Mouse (Mus musculus): Measurements from ENCODE around the gene Lrp2. TPM values are rescaled to one million over a fixed set of nuclear protein-coding genes. Genes with fewer than 3 reads are reported as not detected.

Lrp2 gene
- total RNA-seq, 1 experiment, result 124 TPM

DNA sequence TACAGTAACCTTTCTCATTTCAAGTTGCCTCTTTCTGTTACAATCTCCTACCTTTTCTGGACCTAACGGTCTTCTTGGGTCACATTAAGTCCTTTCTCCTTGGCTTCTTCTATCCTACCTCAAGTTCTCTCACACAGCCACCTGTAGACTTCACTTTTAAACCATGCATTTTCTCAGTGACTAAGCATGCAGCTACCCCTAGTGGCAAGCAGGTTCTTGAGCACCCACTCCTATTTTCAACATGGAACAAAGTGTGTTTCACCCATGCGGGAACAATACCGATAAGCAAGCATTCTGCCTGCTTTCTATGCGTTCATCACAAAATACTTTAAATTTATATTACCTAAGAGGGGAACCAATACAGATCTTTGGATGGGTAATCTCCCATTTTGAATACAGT is 92.7 kb downstream of the Lrp2 start:
- H3K4me3 ChIP-seq (ENCODE audit: insufficient read depth in 1 of 2, low read depth in 1 of 2, low read length in 2 of 2, poor library complexity in 1 of 2, severe bottlenecking in 1 of 2), result no peak overlapping the region
- H3K36me3 ChIP-seq (ENCODE audit: control insufficient read depth, insufficient read depth, low read length, poor library complexity, severe bottlenecking), result peaks cover 8% of the 10 kb centered on the region
- DNase-seq (ENCODE audit: low read depth, low spot score), result peak; percentile 2
- H3K4me1 ChIP-seq (ENCODE audit: control insufficient read depth in 2 of 2, insufficient read depth in 2 of 2, low read length in 2 of 2, poor library complexity in 1 of 2), result no peaks in the 10 kb centered on the region
- TF ChIP-seq MAFK (IDR thresholded peaks at IDR 0.05; ENCODE audit: insufficient read depth, low read depth, low read length), result no peak
- no peak for TF ChIP-seq ZC3H11A (IDR thresholded peaks at IDR 0.05; ENCODE audit: borderline replicate concordance, low read depth, low read length)
- no peak for TF ChIP-seq HCFC1 (IDR thresholded peaks at IDR 0.05; ENCODE audit: borderline replicate concordance, insufficient read depth, low read length)
- no peak for TF ChIP-seq ZNF384 (IDR thresholded peaks at IDR 0.05; ENCODE audit: low read depth, low read length)
- no peak for TF ChIP-seq CHD2 (IDR thresholded peaks at IDR 0.05; ENCODE audit: low read depth, low read length)
- in situ Hi-C loops (cut with MboI; ENCODE audit: low sequenced_read_pairs in 2 of 2, unreplicated experiment in 2 of 2), result no loop called here
- no peak overlapping the region for H3K9ac ChIP-seq (ENCODE audit: insufficient read depth, low read depth, low read length, poor library complexity, severe bottlenecking)
- no peak overlapping the region for H3K27ac ChIP-seq (ENCODE audit: insufficient read depth, low read depth, low read length, poor library complexity, severe bottlenecking)
- no peaks in the 10 kb centered on the region for H3K9me3 ChIP-seq (ENCODE audit: control insufficient read depth, insufficient read depth, low read depth, low read length)

DNA sequence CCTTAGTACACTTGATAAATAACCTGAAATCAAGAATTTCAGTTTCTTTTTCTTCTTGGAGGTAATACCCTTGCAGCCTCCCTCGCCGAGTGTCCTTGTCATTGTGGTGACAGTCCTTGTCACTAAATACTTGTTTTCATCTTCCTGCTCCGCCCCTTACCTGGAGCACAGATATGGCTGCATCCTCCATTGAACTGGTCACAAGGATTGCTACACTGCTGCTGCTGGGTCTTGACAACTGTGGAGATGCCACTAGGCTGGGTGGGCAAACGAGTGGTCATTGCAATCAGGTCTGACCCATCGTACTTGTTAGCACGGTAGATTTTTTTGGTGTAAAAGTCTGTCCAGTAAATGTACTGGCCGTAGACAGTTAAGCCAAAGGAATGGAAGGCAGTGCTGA is 104.9 kb downstream of the Lrp2 start:
- Histone ChIP-seq H3K36me3 (ENCODE audit: control insufficient read depth, insufficient read depth, low read length, poor library complexity, severe bottlenecking) (peaks cover 20% of the 10 kb centered on the region; the same call in 1 of the 2 replicates), H3K4me3 (ENCODE audit: insufficient read depth in 1 of 2, low read depth in 1 of 2, low read length in 2 of 2, poor library complexity in 1 of 2, severe bottlenecking in 1 of 2) (no peak overlapping the region), H3K9ac (ENCODE audit: insufficient read depth, low read depth, low read length, poor library complexity, severe bottlenecking) (no peak overlapping the region), H3K27ac (ENCODE audit: insufficient read depth, low read depth, low read length, poor library complexity, severe bottlenecking) (no peak overlapping the region), H3K4me1 (ENCODE audit: control insufficient read depth in 2 of 2, insufficient read depth in 2 of 2, low read length in 2 of 2, poor library complexity in 1 of 2) (peaks cover 0 to 5% of the 10 kb centered on the region in 2 experiments; a peak in 1 of 4 replicates), H3K9me3 (ENCODE audit: control insufficient read depth, insufficient read depth, low read depth, low read length) (no peaks in the 10 kb centered on the region)
- DNase-seq (ENCODE audit: low read depth, low spot score), result no peak
- in situ Hi-C loops (cut with MboI; ENCODE audit: low sequenced_read_pairs in 2 of 2, unreplicated experiment in 2 of 2), result no loop called here
- TF ChIP-seq MAFK (IDR thresholded peaks at IDR 0.05; ENCODE audit: insufficient read depth, low read depth, low read length) (no peak), ZNF384 (IDR thresholded peaks at IDR 0.05; ENCODE audit: low read depth, low read length) (no peak), HCFC1 (IDR thresholded peaks at IDR 0.05; ENCODE audit: borderline replicate concordance, insufficient read depth, low read length) (no peak), CHD2 (IDR thresholded peaks at IDR 0.05; ENCODE audit: low read depth, low read length) (no peak), ZC3H11A (IDR thresholded peaks at IDR 0.05; ENCODE audit: borderline replicate concordance, low read depth, low read length) (no peak)

DNA sequence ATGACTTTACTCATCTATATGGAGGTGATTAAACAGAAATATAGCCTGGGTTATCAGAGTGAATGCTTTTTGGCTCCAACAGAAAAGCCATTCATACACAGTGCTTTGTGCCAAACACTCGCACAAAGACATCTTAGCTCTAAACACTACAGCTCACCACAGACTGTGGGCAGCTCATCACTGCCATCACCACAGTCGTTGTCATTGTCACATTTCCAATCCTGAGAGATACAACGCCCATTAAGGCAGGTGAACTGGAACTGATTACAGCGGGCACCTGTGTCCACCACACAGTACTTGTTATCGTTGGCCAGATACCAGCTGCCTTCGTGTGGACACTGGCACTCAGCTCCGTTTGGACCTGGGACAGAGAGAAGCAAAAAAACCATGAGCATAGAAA is 106.0 kb downstream of the Lrp2 start:
- TF ChIP-seq HCFC1 (IDR thresholded peaks at IDR 0.05; ENCODE audit: borderline replicate concordance, insufficient read depth, low read length) (no peak), ZNF384 (IDR thresholded peaks at IDR 0.05; ENCODE audit: low read depth, low read length) (no peak), ZC3H11A (IDR thresholded peaks at IDR 0.05; ENCODE audit: borderline replicate concordance, low read depth, low read length) (no peak), MAFK (IDR thresholded peaks at IDR 0.05; ENCODE audit: insufficient read depth, low read depth, low read length) (no peak), CHD2 (IDR thresholded peaks at IDR 0.05; ENCODE audit: low read depth, low read length) (no peak)
- Histone ChIP-seq H3K4me3 (ENCODE audit: insufficient read depth in 1 of 2, low read depth in 1 of 2, low read length in 2 of 2, poor library complexity in 1 of 2, severe bottlenecking in 1 of 2) (no peak overlapping the region), H3K36me3 (ENCODE audit: control insufficient read depth, insufficient read depth, low read length, poor library complexity, severe bottlenecking) (peaks cover 20% of the 10 kb centered on the region; the same call in 1 of the 2 replicates), H3K4me1 (ENCODE audit: control insufficient read depth in 2 of 2, insufficient read depth in 2 of 2, low read length in 2 of 2, poor library complexity in 1 of 2) (peaks cover 0 to 5% of the 10 kb centered on the region in 2 experiments; a peak in 1 of 4 replicates), H3K9ac (ENCODE audit: insufficient read depth, low read depth, low read length, poor library complexity, severe bottlenecking) (no peak overlapping the region), H3K27ac (ENCODE audit: insufficient read depth, low read depth, low read length, poor library complexity, severe bottlenecking) (no peak overlapping the region), H3K9me3 (ENCODE audit: control insufficient read depth, insufficient read depth, low read depth, low read length) (no peaks in the 10 kb centered on the region)
- no peak for DNase-seq (ENCODE audit: low read depth, low spot score)
- in situ Hi-C loops (cut with MboI; ENCODE audit: low sequenced_read_pairs in 2 of 2, unreplicated experiment in 2 of 2), result no loop called here

DNA sequence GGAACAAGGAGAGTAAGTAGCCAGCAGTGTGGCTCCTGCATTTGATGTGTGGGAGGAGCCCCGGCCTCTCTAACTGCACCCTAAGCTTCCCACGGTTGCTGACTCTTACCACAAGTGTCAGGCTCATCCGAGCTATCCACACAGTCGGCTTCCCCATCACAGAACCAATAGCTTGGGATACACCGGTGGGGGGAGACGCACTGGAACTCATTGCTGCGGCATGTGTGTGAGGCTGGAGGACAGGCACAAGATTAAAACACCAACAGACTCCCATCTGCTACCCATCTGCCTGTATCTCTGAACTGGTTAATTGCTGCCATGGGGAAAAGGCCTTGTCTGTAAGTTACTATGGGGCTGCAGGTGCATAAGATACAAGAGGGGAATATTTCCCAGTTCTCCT is 109.0 kb downstream of the Lrp2 start:
- Histone ChIP-seq H3K4me3 (ENCODE audit: insufficient read depth in 1 of 2, low read depth in 1 of 2, low read length in 2 of 2, poor library complexity in 1 of 2, severe bottlenecking in 1 of 2) (no peak overlapping the region), H3K27ac (ENCODE audit: insufficient read depth, low read depth, low read length, poor library complexity, severe bottlenecking) (no peak overlapping the region), H3K4me1 (ENCODE audit: control insufficient read depth in 2 of 2, insufficient read depth in 2 of 2, low read length in 2 of 2, poor library complexity in 1 of 2) (no peaks in the 10 kb centered on the region), H3K9me3 (ENCODE audit: control insufficient read depth, insufficient read depth, low read depth, low read length) (no peaks in the 10 kb centered on the region), H3K9ac (ENCODE audit: insufficient read depth, low read depth, low read length, poor library complexity, severe bottlenecking) (no peak overlapping the region), H3K36me3 (ENCODE audit: control insufficient read depth, insufficient read depth, low read length, poor library complexity, severe bottlenecking) (peaks cover 14% of the 10 kb centered on the region; the same call in 1 of the 2 replicates)
- in situ Hi-C loops (cut with MboI; ENCODE audit: low sequenced_read_pairs in 2 of 2, unreplicated experiment in 2 of 2), result no loop called here
- no peak for DNase-seq (ENCODE audit: low read depth, low spot score)
- TF ChIP-seq HCFC1 (IDR thresholded peaks at IDR 0.05; ENCODE audit: borderline replicate concordance, insufficient read depth, low read length) (no peak), ZNF384 (IDR thresholded peaks at IDR 0.05; ENCODE audit: low read depth, low read length) (no peak), MAFK (IDR thresholded peaks at IDR 0.05; ENCODE audit: insufficient read depth, low read depth, low read length) (no peak), ZC3H11A (IDR thresholded peaks at IDR 0.05; ENCODE audit: borderline replicate concordance, low read depth, low read length) (no peak), CHD2 (IDR thresholded peaks at IDR 0.05; ENCODE audit: low read depth, low read length) (no peak)

DNA sequence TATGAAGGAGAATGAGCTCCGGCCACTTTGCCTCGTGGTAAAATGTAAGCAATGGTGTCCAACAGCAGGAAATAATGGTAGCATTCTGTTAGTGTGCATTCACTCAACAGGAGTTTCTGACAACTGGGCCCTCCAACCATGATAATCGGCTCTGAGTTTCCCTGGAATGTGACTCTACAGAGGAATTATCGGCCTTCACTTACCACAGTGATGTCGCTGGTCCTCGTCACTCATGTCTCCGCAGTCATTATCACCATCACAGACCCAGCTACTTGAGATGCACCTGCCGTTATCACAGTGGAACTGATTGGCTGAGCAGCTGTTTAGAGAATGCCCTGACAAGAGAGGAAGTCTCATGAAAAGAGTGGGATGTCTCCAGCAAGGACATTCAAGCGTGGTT is 110.7 kb downstream of the Lrp2 start:
- H3K36me3 ChIP-seq (ENCODE audit: control insufficient read depth, insufficient read depth, low read length, poor library complexity, severe bottlenecking), result peaks cover 11% of the 10 kb centered on the region; the same call in 1 of the 2 replicates
- H3K4me3 ChIP-seq (ENCODE audit: insufficient read depth in 1 of 2, low read depth in 1 of 2, low read length in 2 of 2, poor library complexity in 1 of 2, severe bottlenecking in 1 of 2), result no peak overlapping the region
- no peaks in the 10 kb centered on the region for H3K4me1 ChIP-seq (ENCODE audit: control insufficient read depth in 2 of 2, insufficient read depth in 2 of 2, low read length in 2 of 2, poor library complexity in 1 of 2)
- in situ Hi-C loops (cut with MboI; ENCODE audit: low sequenced_read_pairs in 2 of 2, unreplicated experiment in 2 of 2), result no loop called here
- H3K27ac ChIP-seq (ENCODE audit: insufficient read depth, low read depth, low read length, poor library complexity, severe bottlenecking), result no peak overlapping the region
- no peak for DNase-seq (ENCODE audit: low read depth, low spot score)
- H3K9me3 ChIP-seq (ENCODE audit: control insufficient read depth, insufficient read depth, low read depth, low read length), result no peaks in the 10 kb centered on the region
- H3K9ac ChIP-seq (ENCODE audit: insufficient read depth, low read depth, low read length, poor library complexity, severe bottlenecking), result no peak overlapping the region
- no peak for TF ChIP-seq HCFC1 (IDR thresholded peaks at IDR 0.05; ENCODE audit: borderline replicate concordance, insufficient read depth, low read length)
- TF ChIP-seq CHD2 (IDR thresholded peaks at IDR 0.05; ENCODE audit: low read depth, low read length), result no peak
- TF ChIP-seq MAFK (IDR thresholded peaks at IDR 0.05; ENCODE audit: insufficient read depth, low read depth, low read length), result no peak
- TF ChIP-seq ZNF384 (IDR thresholded peaks at IDR 0.05; ENCODE audit: low read depth, low read length), result no peak
- no peak for TF ChIP-seq ZC3H11A (IDR thresholded peaks at IDR 0.05; ENCODE audit: borderline replicate concordance, low read depth, low read length)
